Mouse (Mus musculus) limb, embryonic 12.5 days (tissue): ENCODE measurements around the gene Apoa2. TPM values are rescaled to one million over a fixed set of nuclear protein-coding genes. Genes with fewer than 3 reads are reported as not detected.

Experiments
- polyA plus RNA-seq: library from polyadenylated mRNA; unstranded; fragments of >200 nt; fragmentation: Nextera tagmentation; extraction: Ambion mirVana; gene quantifications from 2 replicates; pipeline ENCODE4 v1.2.1, GENCODE M21; 2016

Apoa2 gene
- polyA plus RNA-seq, 1 experiment from 2014 or later, result 2.1 TPM

Other genes starting within 250 kb of the Apoa2 start
- gene Fcgr2b, start 248.5 kb upstream of the Apoa2 start, polyA plus RNA-seq, result 0.33 and 0.34 TPM in 2 replicates
- gene Fcgr4, start 206.1 kb upstream of the Apoa2 start, polyA plus RNA-seq, result 0.17 and 0.21 TPM in 2 replicates
- 4.5 and 5.3 TPM in 2 replicates for gene Fcgr3, start 160.1 kb upstream of the Apoa2 start, polyA plus RNA-seq
- gene Cfap126, start 111.1 kb upstream of the Apoa2 start, polyA plus RNA-seq, result 1.5 and 1.6 TPM in 2 replicates
- gene Sdhc, start 74.5 kb upstream of the Apoa2 start, polyA plus RNA-seq, result 182 and 217 TPM in 2 replicates
- gene Mpz, start 74.3 kb upstream of the Apoa2 start, polyA plus RNA-seq, result 1.5 and 2.6 TPM in 2 replicates
- gene Pcp4l1, start 28.8 kb upstream of the Apoa2 start, polyA plus RNA-seq, result 2.0 and 2.8 TPM in 2 replicates
- gene Nr1i3, start 11.1 kb upstream of the Apoa2 start, polyA plus RNA-seq, result 0.17 and 0.43 TPM in 2 replicates
- gene Tomm40l, start 2.5 kb upstream of the Apoa2 start, polyA plus RNA-seq, result 29.7 and 31.9 TPM in 2 replicates
- 15.9 and 21.0 TPM in 2 replicates for gene Fcer1g, start 9.3 kb downstream of the Apoa2 start, polyA plus RNA-seq
- gene Adamts4, start 25.4 kb downstream of the Apoa2 start, polyA plus RNA-seq, result 10.5 and 11.0 TPM in 2 replicates
- 251 and 257 TPM in 2 replicates for gene Ndufs2, start 26.3 kb downstream of the Apoa2 start, polyA plus RNA-seq
- 82.1 and 84.8 TPM in 2 replicates for gene B4galt3, start 45.3 kb downstream of the Apoa2 start, polyA plus RNA-seq
- gene Ppox, start 56.1 kb downstream of the Apoa2 start, polyA plus RNA-seq, result 71.9 and 75.9 TPM in 2 replicates
- 132 and 134 TPM in 2 replicates for gene Usp21, start 62.9 kb downstream of the Apoa2 start, polyA plus RNA-seq
- 108 and 111 TPM in 2 replicates for gene Ufc1, start 70.0 kb downstream of the Apoa2 start, polyA plus RNA-seq
- gene Dedd, start 104.1 kb downstream of the Apoa2 start, polyA plus RNA-seq, result 59.2 and 62.9 TPM in 2 replicates
- gene Nit1, start 120.6 kb downstream of the Apoa2 start, polyA plus RNA-seq, result 43.8 and 43.9 TPM in 2 replicates
- gene Pfdn2, start 120.6 kb downstream of the Apoa2 start, polyA plus RNA-seq, result 123 and 128 TPM in 2 replicates
- gene Klhdc9, start 135.7 kb downstream of the Apoa2 start, polyA plus RNA-seq, result 2.0 and 2.2 TPM in 2 replicates
- 6.2 and 7.8 TPM in 2 replicates for gene Nectin4, start 145.0 kb downstream of the Apoa2 start, polyA plus RNA-seq
- gene Arhgap30, start 163.9 kb downstream of the Apoa2 start, polyA plus RNA-seq, result 0.75 and 0.91 TPM in 2 replicates
- gene Usf1, start 186.3 kb downstream of the Apoa2 start, polyA plus RNA-seq, result 113 and 123 TPM in 2 replicates
- gene Tstd1, start 193.8 kb downstream of the Apoa2 start, polyA plus RNA-seq, result 7.5 and 7.7 TPM in 2 replicates
- gene F11r, start 212.5 kb downstream of the Apoa2 start, polyA plus RNA-seq, result 32.9 and 36.8 TPM in 2 replicates